Mouse (Mus musculus) colon, adult 2 months (tissue): ENCODE results near the gene Zfp606. TPM values are rescaled to one million over a fixed set of nuclear protein-coding genes. Genes with fewer than 3 reads are reported as not detected.

Experiments
- polyA plus RNA-seq: library from polyadenylated mRNA; depleted of rRNA; stranded (reverse); fragments of >200 nt; gene quantifications from 2 replicates; pipeline ENCODE4 v1.2.3, GENCODE M21; 2012; rRNA removed

Gene Zfp606
- 2.7 and 3.1 TPM in 2 replicates for polyA plus RNA-seq

GRCm38 (mm10) chr7:12478158-12479008, at the start of gene Zfp606:
TSS of gene Zfp606 (plus strand) at chr7:12478293.

GRCm38 (mm10) chr7:12512217-12512616, 34.1 kb downstream of the Zfp606 start, which contains the start of gene 2900092C05Rik:
TSS of gene 2900092C05Rik (plus strand) at chr7:12512517.

Other genes with a start within 250 kb of the Zfp606 start
- not detected in 2 replicates for gene Vmn1r81, start 210.0 kb upstream of the Zfp606 start, polyA plus RNA-seq
- not detected in 2 replicates for gene Vmn1r82, start 177.9 kb upstream of the Zfp606 start, polyA plus RNA-seq
- gene Vmn1r83, start 148.8 kb upstream of the Zfp606 start, polyA plus RNA-seq, result not detected in 2 replicates
- gene Vmn1r84, start 109.0 kb upstream of the Zfp606 start, polyA plus RNA-seq, result not detected in 2 replicates
- 0.30 and 0.47 TPM in 2 replicates for gene Zfp551, start 55.5 kb upstream of the Zfp606 start, polyA plus RNA-seq
- not detected in 2 replicates for gene 2900092C05Rik, start 34.2 kb downstream of the Zfp606 start, polyA plus RNA-seq
- gene Vmn2r53, start 130.5 kb downstream of the Zfp606 start, polyA plus RNA-seq, result not detected in 2 replicates
- not detected in 2 replicates for gene Vmn2r54, start 162.0 kb downstream of the Zfp606 start, polyA plus RNA-seq
- gene Vmn2r55, start 206.7 kb downstream of the Zfp606 start, polyA plus RNA-seq, result not detected in 2 replicates